Mouse (Mus musculus) liver, embryonic 11.5 days (tissue): Measurements from ENCODE around the gene Batf2. TPM values are rescaled to one million over a fixed set of nuclear protein-coding genes. Genes with fewer than 3 reads are reported as not detected.

Source experiments
- ATAC-seq: fragments of 200-750 bp; cut with Nextera tagmentation; replicated peaks from 2 replicates; pipeline ENCODE4 v1.8.0; 2017; ENCODE audit warnings: moderate number of reproducible peaks, mild to moderate bottlenecking, moderate TSS enrichment, moderate library complexity; ENCODE audit not compliant: low FRiP score
- DNase-seq: peaks from one replicate; pipeline ENCODE4 v3.0.0-alpha.2; 2017; ENCODE audit warnings: low spot score
- H3K27ac ChIP-seq: fragments of 300-500 bp; sonication (generic); 2 replicates; pipeline ENCODE4 v1.5.1; 2014; ENCODE audit warnings: mild to moderate bottlenecking, low read depth, low read length, control low read depth
- H3K27me3 ChIP-seq: fragments of 300-500 bp; sonication (generic); replicated peaks from 2 replicates; pipeline ENCODE4 v1.6.1; 2014; ENCODE audit warnings: low read length, mixed read lengths; ENCODE audit not compliant: control insufficient read depth, insufficient read depth
- H3K36me3 ChIP-seq: fragments of 300-500 bp; sonication (generic); 2 replicates; pipeline ENCODE4 v1.6.1; 2014; ENCODE audit warnings: mild to moderate bottlenecking, low read length, moderate library complexity, mixed read lengths; ENCODE audit not compliant: control insufficient read depth, insufficient read depth
- H3K4me1 ChIP-seq: fragments of 300-500 bp; sonication (generic); replicated peaks from 2 replicates; pipeline ENCODE4 v1.6.1; 2014; ENCODE audit warnings: low read length, mixed read lengths; ENCODE audit not compliant: control insufficient read depth, insufficient read depth
- H3K4me2 ChIP-seq: fragments of 300-500 bp; sonication (generic); 2 replicates; pipeline ENCODE4 v1.6.1; 2014; ENCODE audit warnings: mild to moderate bottlenecking, control low read depth, moderate library complexity
- H3K4me3 ChIP-seq: fragments of 300-500 bp; sonication (generic); 2 replicates; pipeline ENCODE4 v1.5.1; 2014; ENCODE audit warnings: low read depth, low read length, control low read depth
- H3K9ac ChIP-seq: fragments of 300-500 bp; sonication (generic); 2 replicates; pipeline ENCODE4 v1.6.1; 2014; ENCODE audit warnings: low read depth, low read length, control low read depth
- H3K9me3 ChIP-seq: fragments of 300-500 bp; sonication (generic); 2 replicates; pipeline ENCODE4 v1.6.1; 2016; ENCODE audit warnings: low read length, inconsistent platforms, mixed read lengths; ENCODE audit not compliant: control insufficient read depth
- WGBS: fragments of 180-500 bp; shearing (Covaris S2); extraction: QIAGEN DNeasy Blood & Tissue Kit; methylation state at CpG from one replicate; pipeline ENCODE4 v1.1.7; 2014; 5-methylcytosine and 5-hydroxymethylcytosine counted together
- polyA plus RNA-seq: library from polyadenylated mRNA; unstranded; fragments of >200 nt; fragmentation: Nextera tagmentation; extraction: Ambion mirVana; gene quantifications from 2 replicates; pipeline ENCODE4 v1.2.1, GENCODE M21; 2014

Batf2 gene
- polyA plus RNA-seq, 1 experiment from 2014 or later = 0.15 TPM

GRCm38 (mm10) chr19:6178775-6179174, 38.0 kb downstream of the Batf2 start:
- no peaks in the 10 kb centered on the region for H3K36me3 ChIP-seq
- no peaks in the 10 kb centered on the region for H3K9me3 ChIP-seq
- no peak overlapping the region for H3K4me3 ChIP-seq
- DNase-seq (no peak), ATAC-seq (no peak)
- H3K27me3 ChIP-seq = no peaks in the 10 kb centered on the region
- H3K4me1 ChIP-seq = no peaks in the 10 kb centered on the region
- no peak overlapping the region for H3K9ac ChIP-seq
- no peak overlapping the region for H3K27ac ChIP-seq
- no peak overlapping the region for H3K4me2 ChIP-seq
- WGBS = 87% methylated on average over 6 of the region's 6 CpGs

- 19% methylated on average over 5 of the region's 5 CpGs for WGBS
- Histone ChIP-seq H3K4me3 (no peak overlapping the region), H3K27ac (no peak overlapping the region), H3K27me3 (0 out of 2 replicates have a peak, but pooled peaks cover 3% of the 10 kb centered on the region), H3K4me2 (no peak overlapping the region), H3K4me1 (no peaks in the 10 kb centered on the region), H3K9me3 (no peaks in the 10 kb centered on the region), H3K36me3 (no peaks in the 10 kb centered on the region), H3K9ac (no peak overlapping the region)
- ATAC-seq = no peak
- DNase-seq = peak; percentile 58
These were observed 40.8 kb downstream of the Batf2 start for GRCm38 (mm10) chr19:6181629-6182028.

DNA sequence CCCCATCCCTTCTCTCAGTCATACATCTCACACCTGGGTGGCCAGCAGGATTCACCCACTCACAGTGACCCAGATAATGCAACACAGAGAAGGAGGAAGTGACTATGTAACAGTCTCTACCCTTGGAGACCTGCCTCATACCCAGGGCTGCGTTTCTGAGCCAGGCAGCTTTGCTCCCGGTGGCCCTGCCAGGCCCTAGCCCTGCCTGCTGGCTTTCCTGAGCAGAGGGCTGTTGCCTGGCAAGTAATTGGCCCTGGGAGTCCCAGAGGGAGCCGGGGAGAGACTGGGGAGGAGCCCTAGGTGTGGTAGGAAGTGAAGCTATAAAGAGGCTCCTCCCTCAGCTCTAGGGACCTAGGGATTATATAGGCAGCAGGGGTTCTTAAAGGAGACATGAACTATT, 41.8 kb downstream of the Batf2 start:
- ATAC-seq (no peak), DNase-seq (no peak)
- Histone ChIP-seq H3K4me3 (no peak overlapping the region), H3K4me1 (no peaks in the 10 kb centered on the region), H3K36me3 (no peaks in the 10 kb centered on the region), H3K27me3 (0 out of 2 replicates have a peak, but pooled peaks cover 3% of the 10 kb centered on the region), H3K27ac (no peak overlapping the region), H3K4me2 (no peak overlapping the region), H3K9ac (no peak overlapping the region), H3K9me3 (no peaks in the 10 kb centered on the region)
- WGBS = 26% methylated on average over 3 of the region's 3 CpGs

GRCm38 (mm10) chr19:6184131-6184530, 43.3 kb downstream of the Batf2 start, which contains the start of gene Majin:
Gene Majin, plus strand, starts transcription at chr19:6184388.
- Histone ChIP-seq H3K9me3 (no peaks in the 10 kb centered on the region), H3K27me3 (0 out of 2 replicates have a peak, but pooled peaks cover 3% of the 10 kb centered on the region)

DNA sequence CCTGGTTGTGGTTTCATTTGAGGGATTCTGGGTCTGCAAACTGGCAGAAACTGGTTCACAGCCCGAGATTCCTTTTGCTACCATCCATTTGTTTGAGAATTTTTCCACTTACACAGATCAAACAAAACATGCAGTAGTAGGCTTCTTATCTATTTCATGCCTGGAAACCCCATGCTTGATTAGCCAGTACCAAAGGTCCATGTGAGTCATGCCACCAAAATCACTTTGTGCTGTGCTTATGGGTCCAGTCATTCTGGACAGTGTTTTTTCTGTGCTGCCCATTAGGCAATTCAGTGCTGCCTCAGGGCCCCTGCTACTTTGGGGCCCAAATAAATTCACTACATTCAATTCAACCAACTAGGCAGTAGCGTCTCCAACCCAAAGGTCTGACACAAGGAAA, 63.5 kb downstream of the Batf2 start:
- Histone ChIP-seq H3K36me3 (no peaks in the 10 kb centered on the region), H3K27ac (no peak overlapping the region), H3K9ac (no peak overlapping the region), H3K4me2 (no peak overlapping the region), H3K9me3 (no peaks in the 10 kb centered on the region), H3K27me3 (no peaks in the 10 kb centered on the region), H3K4me3 (no peak overlapping the region), H3K4me1 (no peaks in the 10 kb centered on the region)
- WGBS = 64% methylated on average over 2 of the region's 2 CpGs
- ATAC-seq (no peak), DNase-seq (no peak)

More at GRCm38 (mm10) chr19:6184131-6184530, 43.3 kb downstream of the Batf2 start, which contains the start of gene Majin:
- WGBS = 72% methylated on average over 23 of the region's 23 CpGs
- no peaks in the 10 kb centered on the region for H3K4me1 ChIP-seq
- H3K9ac ChIP-seq = no peak within 1 kb of the TSS
- no peak for DNase-seq
- no peaks in the 10 kb centered on the region for H3K36me3 ChIP-seq
- no peak within 1 kb of the TSS for H3K4me2 ChIP-seq
- H3K27ac ChIP-seq = no peak within 1 kb of the TSS
- no peak for ATAC-seq
- H3K4me3 ChIP-seq = no peak within 1 kb of the TSS

DNA sequence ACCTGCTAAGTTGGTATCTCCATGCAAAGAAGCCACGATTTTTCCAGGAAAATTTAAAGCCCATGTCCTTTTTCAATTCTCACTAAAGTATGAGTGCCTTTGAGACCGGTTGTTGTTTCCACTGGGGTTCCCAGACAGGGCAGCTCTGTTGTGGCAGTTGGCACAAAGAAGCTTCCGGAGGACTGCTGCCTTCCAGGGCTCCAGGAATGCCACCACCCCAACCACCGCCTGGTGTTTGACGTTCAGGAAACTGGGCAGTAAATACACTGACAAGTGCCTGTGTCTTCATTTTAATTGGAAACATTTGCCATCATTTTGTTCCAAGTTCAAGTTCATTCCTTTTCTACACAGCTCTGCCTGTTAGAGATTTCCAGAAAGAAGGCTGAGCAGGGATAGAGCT, 65.9 kb downstream of the Batf2 start:
- 69% methylated on average over 5 of the region's 5 CpGs for WGBS
- Histone ChIP-seq H3K9ac (no peak overlapping the region), H3K4me2 (no peak overlapping the region), H3K9me3 (no peaks in the 10 kb centered on the region), H3K36me3 (no peaks in the 10 kb centered on the region), H3K4me3 (no peak overlapping the region), H3K27me3 (no peaks in the 10 kb centered on the region), H3K4me1 (no peaks in the 10 kb centered on the region), H3K27ac (no peak overlapping the region)
- no peak for ATAC-seq
- DNase-seq = no peak

DNA sequence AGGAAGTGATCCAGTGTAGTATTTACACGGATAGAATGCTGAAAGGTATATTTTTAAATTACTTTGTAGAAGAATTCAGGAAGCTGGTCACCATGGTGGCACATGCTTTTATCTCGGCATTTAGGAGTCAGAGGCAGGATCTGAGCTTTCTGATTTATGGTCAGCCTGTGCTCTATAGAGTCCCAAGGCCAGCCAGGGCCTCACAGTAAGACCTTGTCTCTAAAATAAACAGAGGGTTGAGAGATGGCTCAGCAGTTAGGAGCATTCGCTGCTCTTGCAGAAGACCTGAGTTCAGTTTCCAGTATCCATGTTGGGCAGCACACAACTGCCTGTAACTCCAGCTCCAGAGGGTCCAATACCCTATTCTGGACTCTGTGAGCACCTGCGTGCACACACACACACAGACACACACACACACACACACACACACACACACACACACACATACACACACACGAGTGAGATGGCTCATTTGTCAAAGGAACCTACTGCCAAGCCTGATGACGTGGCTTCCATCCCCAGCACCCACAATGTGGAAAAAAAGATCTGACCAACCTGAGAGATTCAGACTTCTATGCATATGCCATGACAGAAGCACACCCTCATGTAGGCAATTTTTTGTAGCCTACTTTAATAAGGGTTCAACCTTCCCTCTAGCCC, 75.4 kb downstream of the Batf2 start:
- H3K27ac ChIP-seq = no peak overlapping the region
- no peak overlapping the region for H3K4me2 ChIP-seq
- DNase-seq = no peak
- 69% methylated on average over 6 of the region's 6 CpGs for WGBS
- no peak for ATAC-seq
- no peaks in the 10 kb centered on the region for H3K4me1 ChIP-seq
- H3K27me3 ChIP-seq = no peaks in the 10 kb centered on the region
- H3K9ac ChIP-seq = no peak overlapping the region
- no peak overlapping the region for H3K4me3 ChIP-seq
- H3K36me3 ChIP-seq = no peaks in the 10 kb centered on the region
- no peaks in the 10 kb centered on the region for H3K9me3 ChIP-seq

- no peaks in the 10 kb centered on the region for H3K27me3 ChIP-seq
- DNase-seq (no peak), ATAC-seq (no peak)
- H3K4me1 ChIP-seq = no peaks in the 10 kb centered on the region
- no peak overlapping the region for H3K9ac ChIP-seq
- no peak overlapping the region for H3K4me2 ChIP-seq
- H3K4me3 ChIP-seq = no peak overlapping the region
- WGBS = 66% methylated on average over 6 of the region's 6 CpGs
- H3K36me3 ChIP-seq = no peaks in the 10 kb centered on the region
- no peaks in the 10 kb centered on the region for H3K9me3 ChIP-seq
- H3K27ac ChIP-seq = no peak overlapping the region
These were observed 77.8 kb downstream of the Batf2 start for GRCm38 (mm10) chr19:6218606-6219005.
